Mouse (Mus musculus) ES-Bruce4 (cell line): ENCODE data around the gene Brip1.
"Not testable (repeated sequence)": the region's sequence is repeated elsewhere in the genome, so short reads cannot be mapped to it uniquely, and the experiment has no call there.

Experiments used
- CTCF ChIP-seq: IDR thresholded peaks from one replicate; pipeline ENCODE4 v1.8.1; 2011; ENCODE audit warnings: low read depth, low read length
- EP300 ChIP-seq: IDR thresholded peaks from 2 replicates; pipeline ENCODE4 v1.6.1; 2011; ENCODE audit warnings: low read depth, low read length; ENCODE audit not compliant: insufficient read depth
- POLR2A ChIP-seq: IDR thresholded peaks from one replicate; pipeline ENCODE4 v1.8.1; 2011; ENCODE audit warnings: low read length; ENCODE audit not compliant: insufficient read depth

- TF ChIP-seq CTCF, POLR2A, EP300: not testable (repeated sequence)
Observed at GRCm38 (mm10) chr11:86185224-86185623, 15.8 kb downstream of the Brip1 start.
